Mouse (Mus musculus) NIH3T3 (cell line): ENCODE measurements at regions not wholly inside any gene's neighbourhood (a gene's known extent, or its start where the extent isn't known, plus 50 kb on each side); places are given as distances from the start of the nearest gene placed in this dataset.

Experiments used
- DNase-seq: peaks from one replicate; pipeline ENCODE4 v3.0.0-alpha.2; 2012; ENCODE audit warnings: low read depth

DNA sequence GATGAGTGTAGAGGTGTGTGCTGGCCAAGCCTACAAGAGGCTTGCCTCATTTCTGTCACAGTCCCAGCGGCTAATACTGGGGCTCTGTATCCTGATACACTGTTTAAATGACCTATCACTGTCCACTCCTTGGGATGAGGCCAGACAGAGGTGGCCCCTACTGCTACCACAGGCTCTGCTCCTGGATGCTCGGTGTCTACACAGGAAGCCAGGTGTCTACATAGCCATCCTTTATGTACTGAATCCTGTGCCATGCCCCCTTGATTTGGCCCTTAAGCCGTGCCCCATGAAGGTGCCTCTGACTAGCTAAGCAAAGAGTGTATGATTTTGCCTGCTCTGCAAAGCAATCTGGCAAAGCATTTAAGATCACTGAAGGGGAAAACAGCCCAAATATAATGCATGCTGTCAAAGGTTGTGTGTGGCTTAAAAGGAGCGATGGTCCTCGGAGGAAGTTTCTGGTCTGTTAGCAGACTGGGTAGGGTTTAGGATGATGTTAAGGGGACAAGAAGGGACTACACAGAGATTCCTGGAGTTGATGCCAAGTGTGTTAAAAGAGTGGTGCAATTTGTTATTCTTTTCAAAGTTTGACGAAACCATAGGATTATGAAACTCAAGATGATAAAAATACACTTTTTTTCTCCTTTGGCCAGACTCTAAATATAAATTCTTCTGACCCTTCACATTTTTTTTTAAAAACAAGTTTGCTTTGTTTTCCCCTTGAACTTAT lies 104.2 kb downstream of the E030025P04Rik start:
- no peak for DNase-seq

GRCm38 (mm10) chr11:109039060-109039791 lies 104.9 kb downstream of the E030025P04Rik start:
- DNase-seq = no peak

GRCm38 (mm10) chr11:109038136-109038535 lies 106.0 kb downstream of the E030025P04Rik start:
- no peak for DNase-seq

DNA sequence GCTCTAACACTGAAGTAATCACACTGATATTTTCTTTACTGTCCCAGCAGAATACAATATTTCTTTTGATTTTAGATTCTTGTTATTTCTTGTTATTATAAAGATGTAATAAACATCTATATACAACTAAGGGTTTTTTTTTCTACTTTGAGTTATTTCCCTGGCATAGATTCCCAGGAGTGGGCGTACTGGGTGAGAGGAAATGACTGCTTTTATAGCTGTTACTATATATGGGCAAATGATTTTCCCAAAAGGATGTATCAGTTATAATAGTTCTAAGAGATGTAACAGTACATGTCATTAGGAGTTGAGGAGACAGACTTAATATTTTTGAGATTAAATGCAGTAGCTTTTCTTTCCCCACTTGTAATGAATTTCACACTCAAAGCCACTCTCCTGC lies 109.6 kb downstream of the E030025P04Rik start:
- DNase-seq = no peak

GRCm38 (mm10) chr11:109034072-109034471 lies 110.1 kb downstream of the E030025P04Rik start:
- DNase-seq = no peak

- DNase-seq = no peak
These were observed 111.4 kb downstream of the E030025P04Rik start for GRCm38 (mm10) chr11:109032729-109033128.

- DNase-seq = peak; percentile 19
These were observed 110.3 kb downstream of the Axin2 start for GRCm38 (mm10) chr11:109030486-109030885.

DNA sequence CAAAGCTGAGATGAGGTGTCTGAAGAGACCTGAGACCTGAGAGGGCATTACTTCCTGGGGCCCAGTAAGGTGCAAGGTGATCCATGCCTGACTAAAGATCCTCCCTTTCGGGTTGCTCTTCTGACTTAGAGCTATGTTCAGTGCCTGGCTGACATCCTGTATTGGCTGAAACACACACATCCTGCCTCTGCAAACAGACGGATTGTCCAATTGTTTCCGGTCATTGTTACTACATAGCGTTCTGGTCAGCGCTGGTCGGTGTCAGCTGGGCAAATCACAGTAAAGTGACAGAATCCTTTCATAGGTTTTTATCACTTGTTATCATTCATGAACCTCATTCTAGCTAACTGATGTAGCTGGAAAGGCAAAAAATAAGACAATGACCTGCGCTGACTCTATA lies 109.7 kb downstream of the Axin2 start:
- DNase-seq = no peak

- DNase-seq = no peak
These were observed 94.7 kb downstream of the Axin2 start for GRCm38 (mm10) chr11:109014806-109015205.

DNA sequence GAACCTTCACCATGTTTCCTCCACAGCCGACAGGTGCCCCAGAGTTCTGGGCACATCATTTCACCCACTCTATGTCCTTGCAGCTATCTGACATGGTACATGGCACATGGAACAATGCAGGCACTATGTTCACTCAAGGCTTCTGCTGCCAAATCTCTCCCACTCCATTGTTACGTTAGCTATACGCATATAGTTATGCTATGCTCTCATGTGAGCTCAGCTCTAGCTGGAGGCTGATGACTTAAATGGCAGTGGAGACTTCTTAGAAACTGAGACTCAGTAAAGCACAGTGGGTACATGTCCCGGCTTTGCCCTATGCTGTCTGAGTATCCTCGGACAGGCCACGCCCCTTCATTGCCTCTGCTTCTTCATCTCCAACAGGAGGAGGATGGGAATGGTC lies 91.0 kb downstream of the Axin2 start:
- DNase-seq = no peak

DNA sequence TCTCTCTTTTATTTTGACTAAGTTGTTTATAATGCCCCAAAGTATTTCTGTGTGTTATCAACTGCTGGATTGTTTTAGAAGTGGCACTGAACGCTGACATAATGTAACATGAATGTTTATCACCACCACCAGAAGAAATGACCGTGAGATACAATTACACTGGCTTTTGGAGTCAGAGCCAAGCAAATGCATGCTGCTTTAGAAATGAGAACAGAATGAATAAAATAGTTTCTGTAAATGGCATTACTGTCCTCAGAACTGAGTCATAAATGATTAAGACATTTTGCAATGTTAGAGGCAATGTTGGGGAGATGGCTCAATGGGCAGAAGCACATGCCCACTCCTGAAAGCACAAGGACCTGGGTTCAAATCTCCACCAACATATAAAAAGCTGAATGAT lies 88.7 kb downstream of the Axin2 start:
- DNase-seq = no peak

- no peak for DNase-seq
These were observed 85.5 kb downstream of the Axin2 start for GRCm38 (mm10) chr11:109005681-109006080.
